Mouse (Mus musculus) testis, adult 2 months (tissue): ENCODE measurements around the gene Spred2. TPM values are rescaled to one million over a fixed set of nuclear protein-coding genes. Genes with fewer than 3 reads are reported as not detected.

Experiments used
- H3K27ac ChIP-seq: fragments of 200-500 bp; 2 replicates; pipeline ENCODE4 v1.5.1; 2012; ENCODE audit warnings: low read depth, low read length; ENCODE audit not compliant: control insufficient read depth, insufficient read depth
- H3K27me3 ChIP-seq: fragments of 200-500 bp; 2 replicates; pipeline ENCODE4 v1.6.1; 2012; ENCODE audit warnings: mild to moderate bottlenecking, low read length, moderate library complexity; ENCODE audit not compliant: control insufficient read depth, insufficient read depth
- H3K36me3 ChIP-seq: fragments of 200-500 bp; 2 replicates; pipeline ENCODE4 v1.6.1; 2012; ENCODE audit warnings: mild to moderate bottlenecking, low read length; ENCODE audit not compliant: control insufficient read depth, insufficient read depth
- H3K4me1 ChIP-seq: fragments of 200-500 bp; 2 replicates; pipeline ENCODE4 v1.6.1; 2012; ENCODE audit warnings: low read length; ENCODE audit not compliant: control insufficient read depth, insufficient read depth
- H3K4me3 ChIP-seq: fragments of 200-500 bp; 2 replicates; pipeline ENCODE4 v1.5.1; 2012; ENCODE audit warnings: low read depth, mild to moderate bottlenecking, low read length, moderate library complexity, mixed read lengths; ENCODE audit not compliant: control insufficient read depth
- CTCF ChIP-seq: fragments of 200-500 bp; IDR thresholded peaks from 2 replicates; pipeline ENCODE4 v1.5.1; 2012; ENCODE audit warnings: low read depth, mild to moderate bottlenecking, inconsistent platforms, low read length, moderate library complexity; ENCODE audit not compliant: control insufficient read depth, insufficient read depth, insufficient replicate concordance
- POLR2A ChIP-seq: fragments of 200-500 bp; IDR thresholded peaks from 2 replicates; pipeline ENCODE4 v1.6.1; 2012; ENCODE audit warnings: low read depth, mild to moderate bottlenecking, inconsistent platforms, low read length, moderate library complexity; ENCODE audit not compliant: control insufficient read depth
- polyA plus RNA-seq: library from polyadenylated mRNA; depleted of rRNA; stranded (reverse); fragments of >200 nt; gene quantifications from 2 replicates; pipeline ENCODE4 v1.2.3, GENCODE M21; 2012

Gene Spred2
- polyA plus RNA-seq, 1 experiment: 3.4 TPM

DNA sequence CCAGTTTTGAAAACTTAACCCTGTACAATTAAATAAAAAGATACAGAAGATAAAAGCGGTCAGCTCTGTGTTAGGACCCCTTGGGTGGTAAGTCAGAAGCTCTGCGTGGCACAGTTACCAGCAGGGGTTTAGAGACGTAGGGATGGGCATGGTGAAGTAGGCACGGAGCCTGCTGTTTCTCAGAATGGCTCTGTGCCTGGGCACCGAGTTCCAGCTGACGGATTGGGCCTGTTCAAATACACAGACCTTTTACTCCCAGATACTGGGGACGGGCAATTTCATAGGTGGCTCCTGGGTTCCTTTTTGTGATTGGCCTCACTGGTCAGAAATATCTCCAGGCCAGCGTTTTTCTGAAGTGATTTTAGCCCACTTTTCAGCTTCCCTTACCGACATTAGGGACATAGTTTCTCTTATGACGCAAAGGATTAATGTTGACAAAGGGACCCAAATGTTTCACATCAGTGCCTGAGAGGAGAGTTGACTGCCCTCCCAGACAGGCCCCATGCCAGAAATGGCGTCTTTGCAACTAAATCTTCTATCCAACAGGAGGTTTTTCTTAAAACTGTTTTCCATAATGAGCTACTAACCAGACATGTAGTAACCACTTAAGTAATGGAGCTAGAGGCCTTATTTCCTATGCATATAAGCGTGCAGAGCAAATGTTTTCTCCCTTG lies 67.3 kb downstream of the Spred2 start:
- 0 out of 2 replicates have a peak, but pooled peaks cover 2% of the 10 kb centered on the region for H3K4me1 ChIP-seq
- H3K27ac ChIP-seq: no peak overlapping the region
- H3K4me3 ChIP-seq: no peak overlapping the region
- H3K36me3 ChIP-seq: no peaks in the 10 kb centered on the region
- no peak for TF ChIP-seq POLR2A
- TF ChIP-seq CTCF: no peak
- no peaks in the 10 kb centered on the region for H3K27me3 ChIP-seq

DNA sequence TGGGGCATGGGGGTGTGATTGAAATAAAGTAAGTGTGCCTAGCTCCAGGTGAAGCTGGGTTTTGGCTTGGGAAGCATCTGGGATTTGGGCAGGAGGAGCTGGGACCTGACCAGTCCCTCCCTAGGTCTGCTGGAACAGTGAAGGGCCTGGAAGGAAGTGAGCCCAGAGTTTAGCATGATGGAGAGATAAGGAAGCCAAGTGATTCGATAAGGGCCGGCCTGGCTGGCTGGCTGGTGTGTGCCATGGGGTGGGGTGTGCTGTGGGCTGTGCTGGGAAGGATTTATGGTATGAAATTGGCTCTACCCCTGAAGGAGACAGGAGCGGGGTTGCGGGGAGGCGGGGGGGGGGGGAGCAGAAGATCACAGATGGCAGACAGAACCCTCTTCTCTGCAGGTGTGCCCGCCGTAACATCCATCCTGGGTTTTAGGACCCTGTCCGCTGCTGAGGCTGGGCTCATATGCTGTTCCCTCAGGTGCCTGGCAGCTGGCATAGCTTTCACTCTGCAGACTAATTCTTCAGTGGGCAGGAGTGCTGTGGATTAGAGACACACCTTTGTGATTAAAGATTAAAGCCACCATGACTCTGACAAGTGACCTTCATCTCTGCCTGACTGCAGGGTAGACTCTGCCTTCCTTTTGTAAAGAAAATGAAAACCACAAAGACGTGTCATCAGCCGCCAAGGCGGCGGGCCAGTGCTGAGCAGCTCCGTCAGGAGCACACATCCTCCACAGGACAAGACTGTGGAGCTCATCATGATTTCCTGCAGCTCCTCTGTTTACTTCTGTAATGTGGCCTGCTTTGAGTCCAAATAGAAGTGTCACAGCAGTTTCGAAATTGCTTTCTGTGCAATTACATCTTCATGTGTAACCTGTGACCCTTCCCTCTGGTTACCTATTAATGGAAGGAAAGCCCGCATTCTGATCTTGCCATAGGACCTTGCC lies 68.4 kb downstream of the Spred2 start:
- Histone ChIP-seq H3K36me3 (no peaks in the 10 kb centered on the region), H3K4me3 (no peak overlapping the region), H3K27ac (no peak overlapping the region), H3K4me1 (no peaks in the 10 kb centered on the region), H3K27me3 (no peaks in the 10 kb centered on the region)
- TF ChIP-seq POLR2A: no peak
- no peak for TF ChIP-seq CTCF

DNA sequence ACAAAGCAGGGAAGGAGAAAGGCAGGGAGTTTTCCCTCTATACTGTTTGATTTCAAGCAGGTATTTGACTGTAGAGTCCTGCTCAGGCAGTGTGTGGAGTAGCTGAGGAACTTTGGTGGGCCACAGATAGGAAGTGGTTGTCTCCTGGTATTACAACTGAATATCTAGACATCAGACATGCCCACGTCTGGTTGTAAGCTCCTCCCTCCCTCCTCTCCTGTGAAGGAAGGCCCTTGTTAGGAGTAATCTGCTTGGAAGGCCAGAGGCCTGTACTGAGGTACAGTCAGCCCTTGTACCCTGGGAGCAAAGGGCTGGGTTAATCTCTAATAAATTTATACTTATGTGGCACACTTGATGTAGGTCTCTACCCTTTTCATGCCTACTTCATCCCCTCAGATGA lies 69.6 kb downstream of the Spred2 start:
- Histone ChIP-seq H3K27ac (no peak overlapping the region), H3K36me3 (no peaks in the 10 kb centered on the region), H3K27me3 (no peaks in the 10 kb centered on the region), H3K4me1 (no peaks in the 10 kb centered on the region), H3K4me3 (no peak overlapping the region)
- TF ChIP-seq CTCF: no peak
- no peak for TF ChIP-seq POLR2A

DNA sequence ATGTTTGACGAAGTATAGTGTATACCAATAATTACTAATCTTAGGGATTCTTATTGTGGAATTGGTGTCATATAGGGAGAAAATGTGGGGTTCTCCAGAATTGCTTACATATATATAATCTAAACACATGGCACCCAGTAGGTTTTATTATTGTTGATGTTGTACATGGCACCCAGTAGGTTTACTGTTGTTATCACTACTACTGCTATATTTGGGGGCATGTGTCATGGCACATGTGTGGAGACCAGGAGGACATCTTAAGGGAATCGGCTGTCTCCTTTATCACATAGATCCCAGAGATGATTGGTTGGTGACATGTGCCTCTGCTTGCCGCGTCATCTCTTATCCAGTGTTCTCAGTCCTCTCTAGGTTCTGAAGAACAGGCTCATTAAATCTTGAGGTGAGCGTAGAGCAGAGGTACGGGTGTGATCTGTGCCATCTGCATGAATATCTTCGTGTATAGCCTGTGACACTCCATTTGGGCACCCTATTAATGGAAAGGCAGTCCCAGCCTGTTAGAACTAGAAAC lies 70.2 kb downstream of the Spred2 start:
- Histone ChIP-seq H3K4me3 (no peak overlapping the region), H3K27ac (no peak overlapping the region), H3K27me3 (no peaks in the 10 kb centered on the region), H3K36me3 (no peaks in the 10 kb centered on the region), H3K4me1 (no peaks in the 10 kb centered on the region)
- TF ChIP-seq CTCF (no peak), POLR2A (no peak)

DNA sequence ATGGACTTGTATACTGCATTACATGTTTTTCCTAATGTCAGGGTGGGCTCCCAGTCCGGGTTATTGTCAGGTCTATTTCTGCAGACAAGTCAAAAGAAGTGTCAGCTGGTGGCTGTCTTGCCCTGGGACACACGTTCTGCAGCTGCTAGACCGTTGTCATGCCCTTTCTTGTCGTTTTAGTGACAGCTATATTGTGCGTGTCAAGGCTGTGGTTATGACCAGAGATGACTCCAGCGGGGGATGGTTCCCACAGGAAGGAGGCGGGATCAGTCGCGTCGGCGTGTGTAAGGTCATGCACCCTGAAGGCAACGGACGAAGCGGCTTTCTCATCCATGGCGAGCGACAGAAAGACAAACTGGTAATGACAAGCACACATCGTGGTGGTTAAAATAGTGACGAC lies 73.8 kb downstream of the Spred2 start:
- H3K4me1 ChIP-seq: no peaks in the 10 kb centered on the region
- no peak overlapping the region for H3K4me3 ChIP-seq
- no peaks in the 10 kb centered on the region for H3K27me3 ChIP-seq
- no peaks in the 10 kb centered on the region for H3K36me3 ChIP-seq
- no peak for TF ChIP-seq CTCF
- no peak for TF ChIP-seq POLR2A
- H3K27ac ChIP-seq: no peak overlapping the region

DNA sequence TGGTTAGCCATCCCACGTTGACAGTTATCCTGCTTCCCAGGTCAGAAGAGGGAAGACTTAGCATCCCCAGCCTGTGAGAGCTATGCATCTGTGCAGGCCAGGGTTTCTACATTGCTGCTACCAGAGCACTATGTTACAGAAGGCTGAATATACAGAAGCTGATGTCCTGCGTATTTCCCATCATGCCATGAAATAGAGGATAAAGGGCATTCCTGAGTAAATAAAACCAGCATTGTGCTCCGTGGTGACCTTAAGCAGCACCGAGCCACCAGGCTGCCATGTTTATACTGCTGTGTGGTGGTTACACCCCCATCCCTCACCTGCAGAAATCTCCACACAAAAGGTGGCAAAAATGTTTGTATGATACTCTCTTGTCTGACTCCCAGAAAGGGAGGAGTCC lies 78.7 kb downstream of the Spred2 start:
- TF ChIP-seq POLR2A (no peak), CTCF (no peak)

GRCm38 (mm10) chr11:20007701-20008100 lies 83.5 kb downstream of the Spred2 start:
- no peak overlapping the region for H3K4me3 ChIP-seq
- no peak overlapping the region for H3K27ac ChIP-seq
- no peaks in the 10 kb centered on the region for H3K4me1 ChIP-seq
- H3K27me3 ChIP-seq: no peaks in the 10 kb centered on the region
- TF ChIP-seq CTCF (no peak), POLR2A (no peak)
- H3K36me3 ChIP-seq: no peaks in the 10 kb centered on the region

More for the DNA sequence above, 78.7 kb downstream of the Spred2 start:
- no peak overlapping the region for H3K27ac ChIP-seq
- H3K36me3 ChIP-seq: no peaks in the 10 kb centered on the region
- no peak overlapping the region for H3K4me3 ChIP-seq
- no peaks in the 10 kb centered on the region for H3K27me3 ChIP-seq
- H3K4me1 ChIP-seq: no peaks in the 10 kb centered on the region
